Mouse (Mus musculus): Measurements from ENCODE around the gene Rps19. TPM values are rescaled to one million over a fixed set of nuclear protein-coding genes. Genes with fewer than 3 reads are reported as not detected.

Gene Rps19
- total and polyA plus RNA-seq, 3 experiments, result 949 to 2,998 (median 1,262) TPM

GRCm38 (mm10) chr7:24897959-24898358 is 13.8 kb downstream of the Rps19 start:
- TF ChIP-seq CTCF (IDR thresholded peaks at IDR 0.05; ENCODE audit: low read depth, low read length), result no peak
- TF ChIP-seq GATA2 (IDR thresholded peaks at IDR 0.05; ENCODE audit: borderline replicate concordance, low read depth, low read length), result no peak
- peaks cover 31% of the 10 kb centered on the region for H3K4me1 ChIP-seq (ENCODE audit: insufficient read depth, low read depth, low read length)
- H3K9me3 ChIP-seq (replicated peaks), result no peaks in the 10 kb centered on the region
- no peaks in the 10 kb centered on the region for H3K36me3 ChIP-seq (replicated peaks)
- ATAC-seq (ENCODE audit: extremely low read depth, insufficient number of reproducible peaks, low FRiP score, poor library complexity, severe bottlenecking) (no peak), DNase-seq (ENCODE audit: low spot score) (no peak)
- H3K27me3 ChIP-seq (ENCODE audit: insufficient read depth, low read length), result peaks cover 6% of the 10 kb centered on the region
- H3K4me3 ChIP-seq (ENCODE audit: low read depth, low read length), result no peak overlapping the region

GRCm38 (mm10) chr7:24901114-24901513 is 16.9 kb downstream of the Rps19 start:
- Histone ChIP-seq H3K4me1 (ENCODE audit: insufficient read depth, low read depth, low read length) (peaks cover 50% of the 10 kb centered on the region), H3K9me3 (replicated peaks) (no peaks in the 10 kb centered on the region), H3K36me3 (replicated peaks) (peaks cover 11% of the 10 kb centered on the region), H3K27me3 (ENCODE audit: insufficient read depth, low read length) (peaks cover 6% of the 10 kb centered on the region), H3K4me3 (ENCODE audit: low read depth, low read length) (no peak overlapping the region)
- no peak for TF ChIP-seq TAL1 (conservative IDR thresholded peaks at IDR 0.05; ENCODE audit: low read depth, low read length)
- no peak for TF ChIP-seq POLR2AphosphoS5 (IDR thresholded peaks at IDR 0.05; ENCODE audit: insufficient replicate concordance, low read depth, low read length)
- no peak for TF ChIP-seq GATA1 (IDR thresholded peaks at IDR 0.05; ENCODE audit: borderline replicate concordance, low read length)
- TF ChIP-seq CTCF (IDR thresholded peaks at IDR 0.05; ENCODE audit: low read depth, low read length), result no peak
- TF ChIP-seq GATA2 (IDR thresholded peaks at IDR 0.05; ENCODE audit: borderline replicate concordance, low read depth, low read length), result no peak
- ATAC-seq (ENCODE audit: extremely low read depth, insufficient number of reproducible peaks, low FRiP score, poor library complexity, severe bottlenecking) (no peak), DNase-seq (ENCODE audit: low spot score) (no peak)

- Histone ChIP-seq H3K4me3 (ENCODE audit: low read depth, low read length) (no peak overlapping the region), H3K36me3 (replicated peaks) (peaks cover 19% of the 10 kb centered on the region), H3K9me3 (replicated peaks) (no peaks in the 10 kb centered on the region), H3K27me3 (ENCODE audit: insufficient read depth, low read length) (peaks cover 6% of the 10 kb centered on the region), H3K4me1 (ENCODE audit: insufficient read depth, low read depth, low read length) (peaks cover 57% of the 10 kb centered on the region)
- DNase-seq (ENCODE audit: low spot score) (no peak), ATAC-seq (ENCODE audit: extremely low read depth, insufficient number of reproducible peaks, low FRiP score, poor library complexity, severe bottlenecking) (no peak)
- TF ChIP-seq CTCF (IDR thresholded peaks at IDR 0.05; ENCODE audit: low read depth, low read length) (no peak), POLR2AphosphoS5 (IDR thresholded peaks at IDR 0.05; ENCODE audit: insufficient replicate concordance, low read depth, low read length) (no peak), GATA2 (IDR thresholded peaks at IDR 0.05; ENCODE audit: borderline replicate concordance, low read depth, low read length) (no peak), GATA1 (IDR thresholded peaks at IDR 0.05; ENCODE audit: borderline replicate concordance, low read length) (no peak), TAL1 (conservative IDR thresholded peaks at IDR 0.05; ENCODE audit: low read depth, low read length) (no peak)
These were observed 17.7 kb downstream of the Rps19 start for GRCm38 (mm10) chr7:24901842-24902241.

GRCm38 (mm10) chr7:24902264-24902629 is 18.1 kb downstream of the Rps19 start:
- Histone ChIP-seq H3K36me3 (replicated peaks) (peaks cover 23% of the 10 kb centered on the region), H3K9me3 (replicated peaks) (no peaks in the 10 kb centered on the region), H3K27me3 (ENCODE audit: insufficient read depth, low read length) (peaks cover 5% of the 10 kb centered on the region), H3K4me3 (ENCODE audit: low read depth, low read length) (peak overlapping the region; percentile 78; the same call in 1 of the 2 replicates), H3K4me1 (ENCODE audit: insufficient read depth, low read depth, low read length) (peaks cover 59% of the 10 kb centered on the region)
- TF ChIP-seq CTCF (IDR thresholded peaks at IDR 0.05; ENCODE audit: low read depth, low read length) (no peak), TAL1 (conservative IDR thresholded peaks at IDR 0.05; ENCODE audit: low read depth, low read length) (no peak), POLR2AphosphoS5 (IDR thresholded peaks at IDR 0.05; ENCODE audit: insufficient replicate concordance, low read depth, low read length) (no peak), GATA2 (IDR thresholded peaks at IDR 0.05; ENCODE audit: borderline replicate concordance, low read depth, low read length) (no peak), GATA1 (IDR thresholded peaks at IDR 0.05; ENCODE audit: borderline replicate concordance, low read length) (no peak)
- DNase-seq (ENCODE audit: low spot score) (no peak), ATAC-seq (ENCODE audit: extremely low read depth, insufficient number of reproducible peaks, low FRiP score, poor library complexity, severe bottlenecking) (no peak)

GRCm38 (mm10) chr7:24902630-24903443 is 18.7 kb downstream of the Rps19 start, which contains the start of gene Arhgef1:
Arhgef1 (plus strand) TSS chr7:24902912.
- peaks cover 2% of the 10 kb centered on the region; the same call in 1 of the 2 replicates for H3K27me3 ChIP-seq (ENCODE audit: insufficient read depth, low read length)
- peaks cover 29% of the 10 kb centered on the region for H3K36me3 ChIP-seq (replicated peaks)
- TF ChIP-seq CTCF (IDR thresholded peaks at IDR 0.05; ENCODE audit: low read depth, low read length) (no peak), POLR2AphosphoS5 (IDR thresholded peaks at IDR 0.05; ENCODE audit: insufficient replicate concordance, low read depth, low read length) (no peak), GATA1 (IDR thresholded peaks at IDR 0.05; ENCODE audit: borderline replicate concordance, low read length) (no peak), GATA2 (IDR thresholded peaks at IDR 0.05; ENCODE audit: borderline replicate concordance, low read depth, low read length) (no peak), TAL1 (conservative IDR thresholded peaks at IDR 0.05; ENCODE audit: low read depth, low read length) (no peak)
- H3K9me3 ChIP-seq (replicated peaks), result no peaks in the 10 kb centered on the region
- DNase-seq (ENCODE audit: low spot score) (peak; percentile 75), ATAC-seq (ENCODE audit: extremely low read depth, insufficient number of reproducible peaks, low FRiP score, poor library complexity, severe bottlenecking) (no peak)
- peak within 1 kb of the TSS; percentile 78 for H3K4me3 ChIP-seq (ENCODE audit: low read depth, low read length)
- peaks cover 59% of the 10 kb centered on the region for H3K4me1 ChIP-seq (ENCODE audit: insufficient read depth, low read depth, low read length)

- Histone ChIP-seq H3K9me3 (replicated peaks) (no peaks in the 10 kb centered on the region), H3K4me3 (ENCODE audit: low read depth, low read length) (peak overlapping the region; percentile 78), H3K36me3 (replicated peaks) (peaks cover 35% of the 10 kb centered on the region), H3K27me3 (ENCODE audit: insufficient read depth, low read length) (peaks cover 2% of the 10 kb centered on the region; the same call in 1 of the 2 replicates), H3K4me1 (ENCODE audit: insufficient read depth, low read depth, low read length) (peaks cover 64% of the 10 kb centered on the region)
- ATAC-seq (ENCODE audit: extremely low read depth, insufficient number of reproducible peaks, low FRiP score, poor library complexity, severe bottlenecking) (no peak), DNase-seq (ENCODE audit: low spot score) (no peak)
- TF ChIP-seq CTCF (IDR thresholded peaks at IDR 0.05; ENCODE audit: low read depth, low read length) (no peak), TAL1 (conservative IDR thresholded peaks at IDR 0.05; ENCODE audit: low read depth, low read length) (no peak), GATA1 (IDR thresholded peaks at IDR 0.05; ENCODE audit: borderline replicate concordance, low read length) (no peak), GATA2 (IDR thresholded peaks at IDR 0.05; ENCODE audit: borderline replicate concordance, low read depth, low read length) (no peak), POLR2AphosphoS5 (IDR thresholded peaks at IDR 0.05; ENCODE audit: insufficient replicate concordance, low read depth, low read length) (no peak)
These were observed 19.3 kb downstream of the Rps19 start for GRCm38 (mm10) chr7:24903444-24903825.

Data from G1E (cell line).